Mouse (Mus musculus) gastrocnemius, postnatal 36 days (tissue): ENCODE results near the gene Map3k7cl. TPM values are rescaled to one million over a fixed set of nuclear protein-coding genes. Genes with fewer than 3 reads are reported as not detected.
A peak's percentile ranks its signal among the peaks of the same experiment; 100 is the strongest.

Source experiments
- DNase-seq, 2 experiments: peaks; one replicate each; pipeline ENCODE4 v3.0.0; 2022
- intact Hi-C: fragments of 180-260 bp; cut with DNase I; formaldehyde crosslinking; loops from one replicate; pipeline ENCODE4 v1.15.1; 2025
- long read RNA-seq, 2 experiments: library from polyadenylated mRNA; stranded (forward); transcript quantifications; one replicate each; pipeline ENCODE4 v2.0.0; 2021
- total RNA-seq, 2 experiments: library from RNA; stranded (reverse); gene quantifications; 2 replicates each; pipeline ENCODE4 v1.2.3; 2021

Gene Map3k7cl
- 10 to 100 TPM in 1 of 2 experiments, 1 to 10 TPM in 1; 7.7 to 13.4 TPM for total RNA-seq
- long read RNA-seq, experiment 1, partial matches to known transcripts: 0 of 5 reads
- long read RNA-seq, experiment 1, other reads (novel, unspliced or antisense): 2 of 5 reads
- long read RNA-seq, experiment 2, partial matches to known transcripts: 0 of 5 reads
- long read RNA-seq, experiment 2, other reads (novel, unspliced or antisense): 2 of 5 reads

DNA sequence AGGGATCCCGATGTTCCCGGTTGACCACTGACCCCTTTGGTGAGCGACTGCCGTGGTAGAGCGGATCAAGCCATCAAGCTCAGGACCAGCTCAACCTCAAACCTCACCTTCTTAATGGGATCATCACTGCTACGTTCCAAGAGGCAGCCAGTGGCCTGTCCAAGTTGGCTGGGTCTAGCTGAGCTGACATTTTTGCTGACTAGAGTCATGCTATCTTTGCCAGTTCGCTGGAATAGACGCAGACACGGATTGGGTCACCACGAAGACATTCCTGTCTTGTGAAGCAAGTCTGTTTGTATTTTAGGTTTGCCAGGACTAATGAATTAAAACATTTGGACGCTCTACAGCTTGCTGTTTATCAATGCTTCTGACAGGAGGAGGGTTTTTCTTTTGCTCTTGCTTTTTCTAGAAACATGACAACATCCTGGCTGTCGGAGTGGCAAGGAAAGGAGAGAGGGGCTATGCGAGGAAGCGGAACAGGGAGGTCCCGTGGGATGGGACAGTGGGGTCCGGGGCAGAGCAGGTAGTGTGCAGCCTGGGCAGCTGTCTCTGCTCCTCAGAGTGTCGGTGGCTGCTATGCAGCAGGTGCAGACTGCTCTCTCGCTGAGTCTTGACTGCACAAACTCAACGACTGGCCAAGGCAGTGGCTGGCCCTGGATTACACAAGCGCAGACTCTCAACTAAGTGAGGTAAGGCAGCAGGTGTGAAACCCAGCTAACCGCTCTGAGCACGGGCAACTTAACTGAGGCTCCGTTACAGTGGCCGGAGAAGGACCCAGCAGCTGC, at the start of gene Map3k7cl:
Gene Map3k7cl, plus strand, starts transcription at position 424 of the 785 bp plus-strand sequence.
- intact Hi-C loops: no loop called here
- DNase-seq: peak; percentile 41 to 50

DNA sequence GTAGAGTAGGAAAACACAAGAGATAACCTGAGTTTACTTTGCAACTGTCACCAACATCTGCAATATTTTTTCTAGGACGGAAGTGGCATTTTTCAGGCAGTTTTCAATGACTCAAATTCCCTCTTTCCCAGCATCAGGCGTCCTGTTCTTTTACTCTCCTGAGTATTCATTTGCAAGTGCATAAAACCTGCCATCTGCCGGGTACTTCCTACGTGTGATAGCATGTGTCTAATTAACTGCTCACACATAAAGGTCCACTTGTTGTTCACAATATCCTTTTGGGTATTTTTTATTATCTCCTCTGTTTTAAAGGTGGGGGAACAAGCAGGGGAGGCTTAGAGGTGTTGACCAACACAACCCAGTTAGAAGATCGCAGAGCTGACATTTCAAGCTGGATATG, 41.4 kb upstream of the Map3k7cl start:
- intact Hi-C loops: loop anchor here (5.0 kb wide), 1 partner anchor 36 kb away; no protein-coding TSS in a partner anchor
- DNase-seq: no peak

DNA sequence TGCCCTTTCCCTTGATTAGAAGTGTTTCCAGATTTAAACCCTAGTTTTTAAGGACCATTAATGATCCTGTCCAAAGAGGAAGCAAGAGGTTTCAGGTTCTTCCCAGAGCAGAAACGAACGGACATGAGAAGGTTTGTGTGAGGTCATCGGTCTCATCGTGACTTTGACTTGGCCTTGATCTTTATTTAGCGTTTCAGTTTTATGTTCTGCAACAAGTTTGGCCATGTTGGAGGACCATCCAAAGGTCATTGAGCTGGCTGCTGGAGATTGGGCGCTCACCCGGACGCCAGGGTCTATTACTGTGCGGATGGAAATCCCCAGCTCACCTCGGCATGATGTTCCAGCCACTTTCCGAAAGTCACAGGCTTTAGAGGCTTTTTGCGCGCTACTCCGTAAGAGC, 40.8 kb upstream of the Map3k7cl start:
- no peak for DNase-seq
- intact Hi-C loops: loop anchor here (5.0 kb wide), 1 partner anchor 35 kb away; no protein-coding TSS in a partner anchor

DNA sequence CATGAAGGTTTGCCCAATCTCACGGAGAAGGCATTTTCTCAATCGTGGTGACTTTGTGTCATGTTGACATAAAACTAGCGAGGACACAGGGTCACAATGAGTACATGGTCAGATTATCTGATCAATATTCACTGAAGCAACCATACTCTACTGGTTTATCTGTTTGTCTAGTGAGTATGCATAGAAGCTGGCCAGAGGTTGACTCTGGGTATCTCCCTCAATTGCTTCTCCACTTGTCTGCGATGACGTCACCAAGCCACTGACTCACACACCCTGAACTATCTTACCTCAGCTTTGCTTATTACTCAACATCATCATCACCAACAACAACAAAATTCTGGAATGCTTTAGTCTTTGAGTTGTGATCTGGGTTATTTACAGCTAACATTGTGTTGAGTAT, 28.9 kb upstream of the Map3k7cl start:
- intact Hi-C loops: no loop called here
- no peak for DNase-seq

DNA sequence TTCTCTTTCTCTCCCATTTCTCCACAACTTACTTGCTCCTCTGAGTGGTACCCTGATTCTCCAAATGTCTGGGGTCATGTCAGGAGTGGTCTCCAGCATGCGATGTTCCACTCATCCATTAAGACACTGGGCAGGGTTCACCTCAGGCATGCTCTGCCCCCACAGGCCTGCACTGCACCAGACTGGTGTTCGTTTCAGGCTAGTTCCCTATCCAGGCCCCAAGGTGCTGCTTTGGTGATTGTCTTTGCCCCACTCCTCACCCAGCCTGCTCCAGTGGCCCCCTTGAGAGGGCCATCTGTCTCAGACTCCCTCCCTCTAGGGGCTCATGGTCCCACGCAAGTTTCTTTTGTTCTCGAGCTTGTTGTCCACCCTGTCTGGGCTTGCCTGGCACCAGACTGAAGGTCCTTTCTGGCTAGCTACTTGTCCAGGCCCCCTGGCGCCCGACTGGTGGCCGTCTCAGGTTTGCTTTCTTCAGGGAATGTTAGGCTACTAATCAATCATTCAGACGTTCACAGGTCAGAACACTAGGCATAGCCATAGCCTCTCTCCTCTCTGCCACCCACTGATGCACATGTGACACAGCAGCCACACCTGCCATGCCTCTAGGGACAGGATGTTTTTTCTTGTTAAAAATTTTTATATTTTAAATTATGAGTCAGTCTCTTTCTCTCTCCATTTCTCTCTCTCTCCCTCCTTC, 25.4 kb upstream of the Map3k7cl start:
- intact Hi-C loops: no loop called here
- DNase-seq: no peak

DNA sequence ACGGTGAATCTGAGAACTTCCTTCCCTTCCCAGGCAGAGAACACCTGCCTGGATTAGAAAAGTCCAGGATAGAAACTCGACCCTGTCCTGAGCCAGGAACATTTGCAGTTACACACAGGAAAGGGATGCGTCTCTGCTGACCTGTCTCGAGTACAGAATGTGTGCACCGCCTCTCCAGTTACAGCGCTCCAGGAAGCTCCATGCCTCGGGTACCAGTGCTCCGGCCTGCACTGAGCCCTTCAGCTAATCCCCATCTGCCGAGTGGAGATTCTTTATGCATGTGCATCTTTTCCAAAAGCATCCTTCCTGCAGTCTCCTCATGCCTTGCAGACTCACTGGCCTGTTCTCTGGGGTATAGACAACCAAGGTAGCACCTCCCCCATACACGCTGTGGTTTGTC, 24.4 kb upstream of the Map3k7cl start:
- no peak for DNase-seq
- intact Hi-C loops: no loop called here

DNA sequence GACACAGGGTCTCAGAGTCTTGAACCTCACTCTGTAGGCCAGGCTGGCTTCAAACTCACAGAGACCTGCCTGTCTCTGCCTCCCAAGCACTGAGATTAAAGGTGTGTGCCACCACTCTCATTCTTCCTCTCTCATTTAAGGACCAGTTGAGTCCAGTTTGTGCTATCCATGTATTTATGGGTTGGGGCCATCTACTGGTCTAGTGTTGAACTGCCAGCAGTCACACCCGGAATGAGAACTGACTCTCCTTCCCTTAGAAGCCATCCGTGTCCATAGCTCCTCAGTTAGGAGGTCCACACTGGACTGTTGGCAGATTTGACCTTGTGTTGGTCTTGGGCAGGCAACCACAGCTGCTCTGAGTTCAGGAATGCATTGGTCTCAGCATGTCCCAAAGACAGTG, 4.8 kb upstream of the Map3k7cl start:
- intact Hi-C loops: loop anchor here (5.0 kb wide), 1 partner anchor 36 kb away; no protein-coding TSS in a partner anchor
- DNase-seq: no peak

DNA sequence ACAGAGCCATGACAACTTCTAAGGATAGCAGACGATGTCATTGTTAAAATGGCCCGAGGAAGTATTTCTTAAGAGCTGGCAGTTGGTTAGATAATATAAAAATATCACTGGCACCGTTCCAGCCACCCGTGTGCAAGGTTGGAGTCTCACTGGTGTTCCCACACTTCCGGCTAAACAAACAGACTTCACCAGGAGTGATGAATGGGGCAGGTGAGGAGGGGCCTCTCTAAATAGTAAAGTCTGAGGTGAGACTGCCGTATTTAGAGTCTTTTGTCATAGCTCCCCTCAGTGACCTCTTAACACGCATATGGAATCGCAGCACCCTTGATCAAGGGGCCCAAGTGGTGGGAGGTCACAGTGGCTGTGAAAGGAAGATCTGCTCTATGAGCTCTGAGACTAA, 3.2 kb downstream of the Map3k7cl start:
- intact Hi-C loops: no loop called here
- DNase-seq: no peak

DNA sequence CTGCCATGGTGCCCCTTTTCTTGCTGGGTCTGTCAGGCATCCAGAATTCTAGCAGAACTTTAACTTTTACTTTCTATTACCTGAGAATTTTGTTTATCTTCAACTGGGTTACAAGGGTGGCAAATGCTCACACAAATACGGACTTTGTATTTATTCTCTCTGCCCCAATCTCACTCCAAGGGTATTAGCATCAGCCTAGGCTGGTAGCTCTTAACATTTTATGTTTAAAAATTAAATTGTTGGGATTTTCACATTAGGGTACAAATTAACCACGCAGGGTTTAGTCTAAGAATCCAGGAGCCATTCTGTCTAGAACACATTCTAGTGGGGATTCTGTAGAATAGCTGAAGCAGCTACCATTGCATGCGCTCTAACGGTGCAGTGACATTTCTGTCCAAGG, 8.4 kb downstream of the Map3k7cl start:
- DNase-seq: no peak
- intact Hi-C loops: no loop called here

DNA sequence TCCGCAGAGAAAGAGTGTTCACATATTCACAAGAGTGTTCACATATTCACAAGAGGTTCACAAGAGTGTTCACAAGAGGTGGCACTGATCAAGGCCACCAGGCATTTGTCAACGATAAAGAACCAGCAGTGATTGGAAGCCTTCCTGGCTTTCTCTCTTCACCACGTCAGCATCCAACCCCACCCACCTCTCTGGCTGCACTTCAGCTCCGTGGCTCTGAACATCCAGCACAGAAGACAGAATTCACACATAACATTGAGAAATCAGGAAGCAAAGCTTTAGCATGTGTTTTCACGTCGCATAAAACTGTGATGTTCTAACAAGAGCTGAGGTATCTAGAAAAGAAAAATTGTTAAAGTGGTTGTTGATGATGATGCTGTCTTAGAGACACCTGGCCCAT, 10.4 kb downstream of the Map3k7cl start:
- intact Hi-C loops: no loop called here
- no peak for DNase-seq

DNA sequence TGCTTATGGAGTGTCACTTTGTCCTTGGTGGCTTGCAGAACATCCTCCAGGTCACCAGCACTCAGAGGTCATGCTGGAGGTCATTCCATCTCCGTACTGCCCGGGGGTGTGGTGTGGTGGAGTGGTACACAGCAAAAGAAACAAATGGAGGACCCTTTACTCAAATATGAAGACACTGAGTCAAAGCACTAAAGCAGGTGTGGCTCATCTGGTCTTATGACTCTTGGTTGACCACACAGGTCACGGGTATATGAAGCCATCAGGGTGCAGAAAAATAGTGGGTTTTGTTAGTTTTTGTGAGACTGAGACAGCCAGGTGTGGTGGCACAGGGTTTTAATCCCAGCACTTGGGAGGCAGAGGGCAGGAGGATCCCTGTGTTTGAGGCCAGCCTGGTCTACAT, 11.4 kb downstream of the Map3k7cl start:
- intact Hi-C loops: no loop called here
- DNase-seq: no peak

DNA sequence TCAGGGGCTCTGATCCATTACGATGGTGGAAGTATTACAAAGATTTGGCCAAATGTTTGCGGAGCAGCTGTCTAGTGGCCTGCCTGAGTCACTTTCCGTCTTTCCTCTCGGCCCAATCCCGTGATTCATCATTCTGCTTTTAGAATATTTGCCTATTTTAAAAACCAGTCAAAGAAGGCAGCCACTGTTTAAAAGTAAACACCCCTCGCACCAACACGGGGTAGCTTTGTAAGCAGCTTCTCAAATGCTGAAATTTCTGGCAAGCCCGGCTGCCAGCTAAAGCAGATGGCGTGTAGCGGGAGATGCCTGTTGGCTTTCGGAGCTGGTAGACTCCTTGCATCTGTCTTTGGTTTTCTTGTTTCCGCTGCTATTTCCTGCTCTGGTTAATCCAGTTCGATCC, 14.4 kb downstream of the Map3k7cl start:
- intact Hi-C loops: no loop called here
- DNase-seq: no peak

DNA sequence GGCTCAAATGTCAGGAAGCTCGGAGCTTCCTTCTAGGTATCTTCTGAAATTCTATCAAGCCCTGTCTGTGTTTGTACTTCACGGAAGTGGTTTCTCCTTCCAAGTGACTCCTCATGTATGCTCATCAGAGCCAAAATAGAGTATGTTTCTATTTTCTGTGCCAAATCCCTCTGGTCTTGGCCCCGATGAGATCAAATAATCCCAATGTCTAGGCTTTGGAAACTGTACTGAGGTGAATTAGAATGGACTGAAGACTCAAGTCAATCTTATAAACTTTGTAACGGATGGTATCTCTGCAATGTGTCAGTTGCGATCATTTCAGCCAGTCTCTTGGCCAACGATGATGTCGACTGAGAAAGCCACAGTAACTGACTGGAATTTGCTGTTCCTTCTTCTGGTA, 15.1 kb downstream of the Map3k7cl start:
- intact Hi-C loops: no loop called here
- no peak for DNase-seq

DNA sequence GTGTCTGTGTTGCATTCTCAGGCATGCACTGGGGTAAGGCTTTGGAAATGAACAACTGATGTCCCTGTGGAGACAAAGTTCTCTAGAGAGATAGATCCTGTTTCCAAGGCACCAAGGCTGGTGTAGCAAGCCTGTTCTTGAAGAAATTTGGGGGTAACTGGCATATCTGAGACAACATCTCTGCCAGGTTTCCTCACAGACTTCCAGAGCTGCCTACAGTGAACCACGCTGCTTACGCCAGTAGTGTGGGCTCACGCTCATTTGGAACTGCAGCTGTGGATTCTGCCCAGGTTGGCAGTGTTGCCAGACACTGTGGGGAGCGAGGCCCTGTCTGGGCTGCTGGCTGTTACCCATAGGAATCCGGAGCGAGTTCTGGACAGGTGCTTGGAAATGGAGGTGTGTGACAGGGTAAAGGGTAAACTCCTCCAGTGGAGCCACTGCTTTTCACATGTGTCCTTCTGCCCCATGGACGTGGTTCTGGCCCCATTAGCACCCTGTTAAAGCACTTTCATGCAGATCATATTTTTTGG, 16.5 kb downstream of the Map3k7cl start:
- intact Hi-C loops: no loop called here
- no peak for DNase-seq

DNA sequence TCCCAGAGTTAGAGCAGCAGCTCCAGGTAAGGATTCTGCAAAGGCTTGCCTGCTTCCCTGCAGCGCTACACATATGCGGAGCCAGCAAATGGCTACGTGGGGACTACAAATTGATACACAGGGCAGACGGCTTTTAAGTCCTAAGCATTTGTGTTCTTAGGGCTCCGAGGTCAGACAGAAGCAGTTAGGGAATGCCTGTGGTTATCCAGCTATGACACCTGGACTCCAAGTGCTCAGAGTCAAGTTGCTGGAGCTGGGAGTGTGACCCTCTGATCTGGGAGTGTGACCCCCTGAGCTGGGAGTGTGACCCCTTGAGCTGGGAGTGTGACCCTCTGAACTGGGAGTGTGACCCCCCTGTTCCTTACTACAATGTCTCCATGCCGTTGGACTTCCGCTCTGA, 17.2 kb downstream of the Map3k7cl start:
- intact Hi-C loops: no loop called here
- no peak for DNase-seq

DNA sequence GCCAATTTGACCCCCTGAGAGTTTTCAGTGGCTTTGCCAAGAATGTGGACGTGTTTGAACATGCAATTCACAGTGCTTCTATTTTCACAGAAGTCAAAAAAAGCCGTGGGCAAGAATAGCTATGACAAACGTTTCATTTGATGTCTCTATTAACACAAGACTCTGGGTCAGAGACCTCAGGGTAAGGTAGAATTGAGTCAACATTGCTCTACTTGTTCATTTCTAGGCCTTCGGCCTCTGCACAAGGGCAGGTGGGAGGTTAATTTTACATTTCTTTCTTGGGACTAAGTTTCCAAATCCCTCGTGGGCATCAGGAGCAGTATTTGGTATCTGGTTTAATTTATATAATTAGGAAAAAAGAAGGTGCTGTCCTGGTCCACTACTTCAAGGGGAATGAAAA, 20.3 kb downstream of the Map3k7cl start:
- no peak for DNase-seq
- intact Hi-C loops: no loop called here

DNA sequence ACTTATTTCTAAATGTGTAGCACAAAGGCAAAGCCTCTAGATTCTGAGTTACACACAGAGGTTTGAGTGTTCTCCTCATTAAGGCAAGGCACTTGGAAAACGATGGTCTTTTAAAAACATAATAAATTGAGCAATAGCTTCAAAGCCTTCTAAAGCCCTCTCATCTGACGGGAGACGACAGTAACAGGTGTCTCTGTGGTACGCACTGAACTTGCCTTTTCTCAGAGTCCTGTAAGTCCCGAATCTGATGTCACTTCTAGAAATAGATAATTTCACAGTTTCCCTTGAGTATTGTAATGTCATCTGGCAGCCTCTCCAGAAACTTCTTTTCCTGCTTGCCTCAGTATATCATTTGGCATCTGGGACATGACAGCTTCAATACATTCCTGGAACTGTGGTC, 21.0 kb downstream of the Map3k7cl start:
- no peak for DNase-seq
- intact Hi-C loops: no loop called here

DNA sequence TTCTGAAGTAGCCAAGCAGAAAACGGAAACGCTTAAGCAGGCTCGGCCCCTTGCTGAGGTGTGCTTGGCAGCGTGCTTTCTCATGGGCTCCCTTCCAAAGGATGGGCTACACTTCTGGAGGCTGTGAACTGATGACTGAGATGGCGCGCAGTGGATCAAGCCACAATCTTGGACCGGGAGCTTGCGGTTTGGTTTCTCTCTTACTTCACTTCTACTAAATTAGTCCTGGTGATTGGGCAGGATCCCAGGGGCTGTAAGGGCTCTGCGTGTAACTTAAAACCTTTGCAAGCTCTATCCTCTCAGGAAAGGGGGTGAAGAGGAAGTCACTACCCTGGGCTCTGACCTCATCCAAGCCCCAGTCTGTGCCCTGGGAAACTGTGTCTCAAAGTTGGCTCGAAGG, 22.5 kb downstream of the Map3k7cl start:
- intact Hi-C loops: no loop called here
- peak; percentile 19 to 33 for DNase-seq

DNA sequence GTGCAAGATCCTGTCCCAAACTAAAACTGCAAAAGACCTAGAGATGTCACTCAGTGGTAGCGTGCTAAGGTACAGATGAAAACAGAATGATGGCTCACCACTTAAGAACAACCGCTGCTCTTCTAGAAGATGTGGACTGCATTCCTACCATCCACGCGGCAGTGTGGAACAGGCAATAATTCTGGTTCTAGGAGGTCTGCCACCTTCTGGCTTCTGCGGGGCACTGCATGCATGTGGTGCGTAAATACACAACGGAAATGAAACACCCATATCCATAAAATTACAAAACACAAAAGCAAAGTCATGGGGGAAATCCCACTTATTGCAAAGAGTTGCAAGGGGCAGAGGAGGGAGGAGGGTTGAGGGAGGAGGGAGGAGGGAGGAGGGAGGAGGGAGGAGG, 25.8 kb downstream of the Map3k7cl start:
- DNase-seq: no peak
- intact Hi-C loops: no loop called here

DNA sequence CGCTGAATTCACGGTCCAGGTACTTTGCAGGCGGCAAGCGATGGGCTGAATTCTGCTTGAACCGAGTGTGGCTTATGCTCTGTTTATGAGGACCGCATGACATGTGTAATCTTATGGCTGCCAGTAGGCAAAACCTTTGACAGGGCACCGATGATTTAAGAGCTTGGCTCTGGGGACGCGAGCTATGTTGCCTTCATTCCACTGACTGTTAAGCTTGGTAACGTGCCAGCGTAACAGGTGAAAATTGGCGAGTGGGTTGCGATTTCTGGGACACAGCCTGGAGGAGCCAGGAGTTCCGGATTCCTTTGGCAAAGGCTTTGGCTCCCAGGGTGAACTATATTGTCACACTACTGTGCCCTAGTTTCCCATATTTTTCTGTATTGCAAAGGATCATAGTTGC, 26.3 kb downstream of the Map3k7cl start:
- intact Hi-C loops: no loop called here
- no peak for DNase-seq

DNA sequence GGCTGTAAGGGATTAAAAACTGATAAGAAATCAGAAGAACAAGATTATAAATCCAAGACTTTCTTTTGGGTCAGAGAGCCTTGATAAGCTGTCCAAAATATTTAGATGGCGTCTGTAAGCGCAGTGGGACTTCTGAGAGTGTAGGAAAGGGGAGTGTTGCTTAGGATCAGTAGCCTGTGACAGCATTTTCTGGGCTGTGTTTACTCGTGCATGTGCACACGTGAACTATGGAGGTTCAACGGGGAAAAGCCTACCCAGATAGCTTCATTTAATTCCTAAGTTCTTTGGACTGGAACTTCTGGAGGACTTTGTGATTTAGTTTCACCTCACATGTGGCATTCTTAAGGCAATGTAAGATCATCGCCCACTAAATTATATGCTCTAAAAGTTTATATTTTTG, 29.6 kb downstream of the Map3k7cl start:
- intact Hi-C loops: no loop called here
- DNase-seq: no peak
